Mouse (Mus musculus) erythroblast, adult 5-6 weeks (primary cell): ENCODE measurements around the gene 2700081O15Rik. TPM values are rescaled to one million over a fixed set of nuclear protein-coding genes. Genes with fewer than 3 reads are reported as not detected.

Experiments
- ATAC-seq: replicated peaks from 2 replicates; pipeline ENCODE4 v1.8.0; 2016; ENCODE audit warnings: moderate number of reproducible peaks, mild to moderate bottlenecking, moderate TSS enrichment, inconsistent platforms; ENCODE audit not compliant: poor library complexity, low FRiP score, severe bottlenecking
- total RNA-seq, 2 experiments: library from RNA; stranded (forward) in 1 of 2; stranded (reverse) in 1 of 2; fragments of 150-400 nt in 1 of 2; fragments of 200-764, 138-1000 nt in 1 of 2; gene quantifications; 2 replicates each; pipeline versions ENCODE4 v1.2.3 to v1.2.4; 2015 to 2017; ENCODE audit warnings: low replicate concordance in 2 of 2

The 2700081O15Rik gene
- total RNA-seq, 2 experiments from 2014 or later, result 0.34 TPM; not detected in 1

GRCm38 (mm10) chr19:7419134-7419533 lies 1.7 kb downstream of the 2700081O15Rik start:
- no peak for ATAC-seq

GRCm38 (mm10) chr19:7420108-7420507 lies 2.7 kb downstream of the 2700081O15Rik start:
- ATAC-seq, result no peak

GRCm38 (mm10) chr19:7420841-7421601 lies 3.6 kb downstream of the 2700081O15Rik start:
- ATAC-seq, result no peak

- ATAC-seq, result no peak
Measured at GRCm38 (mm10) chr19:7421602-7422591, 4.5 kb downstream of the 2700081O15Rik start.

- no peak for ATAC-seq
Measured at GRCm38 (mm10) chr19:7422656-7423027, 5.2 kb downstream of the 2700081O15Rik start.

- no peak for ATAC-seq
Measured at GRCm38 (mm10) chr19:7423028-7423655, 5.7 kb downstream of the 2700081O15Rik start.

DNA sequence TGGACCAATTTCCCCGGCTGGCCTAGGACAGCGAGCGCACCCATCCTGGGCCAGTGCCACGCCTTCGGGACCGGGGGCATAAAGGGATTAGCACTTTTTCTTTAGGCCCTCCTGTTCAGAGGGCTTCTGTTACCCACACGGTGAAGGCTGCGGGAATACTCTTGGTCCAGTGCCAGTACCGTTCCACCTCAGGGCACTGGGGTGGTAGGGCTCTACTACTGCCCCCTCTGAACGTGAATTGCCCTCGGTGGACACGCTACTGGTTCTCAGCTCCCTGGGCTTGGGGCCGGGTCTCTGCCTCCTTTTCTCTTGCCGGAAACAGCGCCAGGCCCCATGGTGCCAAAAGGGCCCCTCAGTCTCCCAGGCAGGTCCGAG lies 6.2 kb downstream of the 2700081O15Rik start:
- ATAC-seq, result no peak

DNA sequence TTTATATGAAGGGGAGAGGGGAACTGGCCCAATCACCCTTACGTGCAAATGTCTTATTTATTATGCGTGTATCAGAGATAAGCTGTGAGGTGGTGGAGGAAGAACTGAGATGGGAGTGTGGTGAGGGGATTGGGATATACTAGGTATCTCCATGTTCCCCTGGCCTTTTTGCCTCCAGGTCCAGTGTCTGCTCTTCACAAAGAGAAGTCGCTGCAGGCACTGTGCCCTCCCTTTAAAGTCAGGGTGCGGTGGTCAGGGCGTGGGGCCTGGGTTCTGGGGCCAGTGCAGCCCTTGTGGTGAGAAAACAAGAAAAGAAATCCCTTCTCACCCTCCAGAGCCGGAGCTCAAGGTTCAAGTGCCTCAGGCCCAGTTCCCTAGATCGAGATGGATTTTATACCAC lies 6.7 kb downstream of the 2700081O15Rik start:
- ATAC-seq, result no peak

GRCm38 (mm10) chr19:7424590-7425397 lies 7.4 kb downstream of the 2700081O15Rik start:
- ATAC-seq, result no peak

DNA sequence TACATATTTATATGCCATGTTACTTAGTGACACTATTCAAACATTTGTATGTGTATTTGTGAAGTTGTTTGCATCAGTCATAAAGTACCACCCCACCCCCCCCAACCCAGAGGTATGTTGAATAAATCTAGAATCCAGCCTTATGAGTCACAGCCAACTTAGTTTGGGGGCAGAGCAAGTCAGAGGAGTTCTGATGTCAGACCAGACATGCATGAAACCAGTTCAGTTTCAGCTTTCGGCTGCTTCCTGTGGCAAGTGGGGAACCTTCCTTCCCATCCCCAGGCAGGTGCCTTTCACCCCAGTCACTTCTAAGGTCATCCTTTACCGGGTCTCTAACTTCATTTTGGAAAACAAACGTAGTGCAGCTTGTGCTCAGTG lies 8.0 kb downstream of the 2700081O15Rik start:
- no peak for ATAC-seq

- ATAC-seq, result no peak
Measured at GRCm38 (mm10) chr19:7434887-7435286, 17.5 kb downstream of the 2700081O15Rik start.

GRCm38 (mm10) chr19:7436061-7436970 lies 18.9 kb downstream of the 2700081O15Rik start:
- peak; percentile 58; the same call in 1 of the 2 replicates for ATAC-seq

GRCm38 (mm10) chr19:7438295-7438694 lies 20.9 kb downstream of the 2700081O15Rik start:
- no peak for ATAC-seq

GRCm38 (mm10) chr19:7441493-7441892 lies 24.1 kb downstream of the 2700081O15Rik start:
- ATAC-seq, result peak; percentile 43

DNA sequence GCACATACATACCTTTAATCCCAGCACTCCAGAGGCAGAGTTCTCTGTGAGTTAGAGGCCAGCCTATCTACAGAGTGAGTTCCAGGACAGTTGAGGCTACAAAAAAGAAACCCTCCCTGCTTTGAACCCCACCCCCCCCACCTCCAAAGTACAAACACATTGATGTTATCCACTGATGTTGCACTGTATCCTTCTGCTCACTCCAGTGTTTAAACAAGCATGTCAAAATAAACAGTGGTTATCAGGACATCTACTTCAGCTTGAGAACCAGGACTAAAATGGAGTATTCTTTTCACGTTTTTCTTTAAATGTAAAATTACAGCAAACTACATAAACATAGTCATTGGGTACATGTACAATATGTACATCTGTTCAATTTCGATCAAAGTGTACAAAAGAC lies 27.7 kb downstream of the 2700081O15Rik start:
- no peak for ATAC-seq

GRCm38 (mm10) chr19:7445596-7445995 lies 28.2 kb downstream of the 2700081O15Rik start:
- no peak for ATAC-seq

- ATAC-seq, result no peak
Measured at GRCm38 (mm10) chr19:7456803-7457202, 39.4 kb downstream of the 2700081O15Rik start.

DNA sequence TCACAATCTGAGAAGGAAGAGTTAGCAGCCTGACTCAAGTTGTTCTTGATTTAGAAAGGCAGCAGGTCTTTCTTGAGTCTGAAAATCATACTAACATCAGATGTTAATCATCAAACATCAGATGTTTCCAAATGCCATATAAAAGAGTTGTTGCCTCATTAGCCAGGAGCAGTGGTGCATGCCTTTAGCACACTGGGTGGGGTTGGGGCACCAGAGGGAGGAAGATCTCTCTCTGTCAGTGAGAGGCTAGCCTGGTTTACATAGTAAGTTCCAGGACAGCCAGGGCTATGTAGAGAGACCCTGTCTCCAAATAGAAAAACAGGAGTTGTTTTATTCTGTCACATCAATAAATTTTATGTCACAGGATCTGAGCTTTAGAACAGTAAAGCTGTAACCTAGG lies 41.5 kb downstream of the 2700081O15Rik start:
- ATAC-seq, result no peak

- no peak for ATAC-seq
Measured at GRCm38 (mm10) chr19:7459370-7459769, 41.9 kb downstream of the 2700081O15Rik start.
